Mouse (Mus musculus): ENCODE results near the gene Hmox2. TPM values are rescaled to one million over a fixed set of nuclear protein-coding genes. Genes with fewer than 3 reads are reported as not detected.

The Hmox2 gene
- 35.6 and 37.3 TPM in 2 replicates for polyA plus RNA-seq (2012; rRNA removed)

DNA sequence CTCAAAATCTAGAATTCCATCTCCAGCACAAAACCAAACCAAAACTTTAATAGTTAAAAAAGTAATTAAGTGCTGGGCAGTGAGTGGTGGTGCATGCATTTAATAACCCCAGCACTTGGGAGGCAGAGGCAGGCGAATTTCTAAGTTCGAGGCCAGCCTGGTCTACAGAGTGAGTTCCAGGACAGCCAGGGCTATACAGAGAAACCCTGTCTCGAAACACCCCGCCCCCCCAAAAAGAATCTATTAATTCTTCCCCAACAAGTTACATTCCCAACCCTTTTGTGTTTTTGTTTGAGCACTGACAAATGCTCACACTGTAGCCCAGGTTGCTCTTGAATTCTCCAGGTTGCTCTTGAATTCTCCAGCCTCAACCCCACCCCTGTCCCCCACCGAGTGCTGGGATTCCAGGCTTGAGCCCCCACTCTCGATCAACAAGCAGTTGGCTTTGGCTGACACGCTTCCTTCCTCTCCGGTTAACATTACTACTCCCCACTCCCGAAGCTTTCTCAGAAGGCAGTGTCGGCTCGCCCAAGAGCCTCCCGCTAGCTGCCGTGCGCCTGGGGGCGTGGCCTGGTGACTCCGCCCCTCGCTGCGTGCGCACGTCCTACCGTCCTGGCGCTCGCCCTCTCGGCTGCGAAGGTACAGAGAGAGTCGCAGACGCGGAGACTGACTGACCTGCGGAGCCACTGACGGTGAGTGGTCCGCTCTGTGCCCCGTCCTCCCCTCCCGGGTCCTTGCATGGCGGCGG, at the start of gene Hmox2:
TSS of gene Hmox2 (plus strand) at position 582 of the 748 bp plus-strand sequence.

DNA sequence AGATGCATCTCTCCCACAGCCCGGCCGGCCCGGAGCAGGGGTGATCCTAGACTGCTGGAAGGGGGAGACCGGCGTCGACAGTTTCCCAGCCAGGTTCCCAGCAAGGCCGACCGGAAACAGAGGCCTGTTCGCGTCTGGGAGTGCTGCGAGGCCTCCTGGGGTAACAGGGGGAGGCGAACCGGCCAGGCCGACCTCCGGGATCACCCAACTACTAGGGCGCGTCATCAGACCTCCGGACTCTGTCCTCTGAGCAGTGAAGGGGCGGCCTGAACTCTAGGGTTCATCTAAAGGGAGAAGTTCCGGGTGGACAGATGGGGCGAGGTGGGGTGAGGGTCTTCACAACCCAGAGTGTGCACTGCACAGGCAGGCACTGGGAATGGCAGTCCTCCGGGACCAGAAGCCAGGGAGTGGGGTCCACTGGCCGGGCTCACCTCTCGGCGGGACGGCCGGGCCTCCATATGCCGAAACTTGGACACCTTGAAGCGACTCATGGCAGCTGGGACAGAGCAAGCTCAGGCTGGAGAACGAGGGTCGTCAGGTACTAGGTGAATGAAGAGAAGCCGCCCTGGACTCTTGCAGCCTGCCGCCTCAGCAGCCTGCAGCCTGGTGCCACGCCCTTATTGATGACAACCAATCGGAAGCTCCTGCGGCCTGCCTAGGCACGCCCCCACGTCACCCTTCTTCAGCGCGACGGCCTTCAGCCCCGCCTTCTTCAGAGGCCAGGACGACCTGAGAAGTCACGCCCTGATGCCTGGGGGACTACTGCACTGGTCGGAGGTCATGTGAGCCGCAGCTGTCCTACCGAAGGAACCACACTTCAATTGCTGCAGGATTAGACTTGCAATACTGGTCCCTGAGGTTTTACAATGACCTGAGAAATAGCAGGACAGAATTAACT, 46.8 kb upstream of the Hmox2 start, which contains the start of gene Coro7:
TSS of gene Coro7 (minus strand) at position 657 of the 898 bp plus-strand sequence.

DNA sequence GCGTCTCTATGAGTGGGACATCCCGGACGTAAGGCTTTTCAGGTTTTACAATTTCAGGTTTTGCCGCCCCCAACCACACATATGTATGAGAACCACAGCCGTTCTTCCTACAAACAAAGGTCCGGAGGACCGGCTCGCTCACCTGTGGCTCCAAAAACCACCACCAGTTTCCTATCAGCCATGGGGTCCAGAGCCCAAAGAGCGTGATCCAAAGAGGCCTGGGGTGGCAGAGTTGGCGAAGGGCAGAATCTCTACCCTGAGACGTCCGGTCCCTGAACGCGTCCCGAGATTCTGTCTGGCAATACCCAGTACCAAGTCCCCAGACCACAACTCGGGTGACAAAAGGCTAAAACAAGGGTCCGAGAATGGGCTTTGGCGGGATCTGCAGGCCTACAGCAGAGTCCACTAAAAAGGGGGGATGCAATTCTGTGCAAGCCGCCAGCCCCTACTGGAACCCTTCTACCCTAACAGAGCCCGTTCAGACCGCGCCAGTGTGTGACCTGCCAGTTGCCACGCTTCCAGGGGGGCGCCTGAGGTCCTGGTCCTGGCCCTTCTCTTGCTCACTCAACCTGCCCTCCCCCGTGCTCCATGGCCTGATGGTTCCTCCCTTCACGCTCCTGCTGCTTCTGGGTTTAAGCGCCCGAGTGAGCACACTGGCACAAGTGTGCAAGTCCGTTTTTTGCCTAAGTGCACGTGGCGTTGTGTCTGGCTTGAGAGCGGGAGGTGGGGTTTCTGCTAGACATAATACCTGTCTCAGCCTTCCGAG, 7.2 kb upstream of the Hmox2 start, which contains the start of gene Nmral1:
TSS of gene Nmral1 (minus strand) at position 604 of the 766 bp plus-strand sequence.

DNA sequence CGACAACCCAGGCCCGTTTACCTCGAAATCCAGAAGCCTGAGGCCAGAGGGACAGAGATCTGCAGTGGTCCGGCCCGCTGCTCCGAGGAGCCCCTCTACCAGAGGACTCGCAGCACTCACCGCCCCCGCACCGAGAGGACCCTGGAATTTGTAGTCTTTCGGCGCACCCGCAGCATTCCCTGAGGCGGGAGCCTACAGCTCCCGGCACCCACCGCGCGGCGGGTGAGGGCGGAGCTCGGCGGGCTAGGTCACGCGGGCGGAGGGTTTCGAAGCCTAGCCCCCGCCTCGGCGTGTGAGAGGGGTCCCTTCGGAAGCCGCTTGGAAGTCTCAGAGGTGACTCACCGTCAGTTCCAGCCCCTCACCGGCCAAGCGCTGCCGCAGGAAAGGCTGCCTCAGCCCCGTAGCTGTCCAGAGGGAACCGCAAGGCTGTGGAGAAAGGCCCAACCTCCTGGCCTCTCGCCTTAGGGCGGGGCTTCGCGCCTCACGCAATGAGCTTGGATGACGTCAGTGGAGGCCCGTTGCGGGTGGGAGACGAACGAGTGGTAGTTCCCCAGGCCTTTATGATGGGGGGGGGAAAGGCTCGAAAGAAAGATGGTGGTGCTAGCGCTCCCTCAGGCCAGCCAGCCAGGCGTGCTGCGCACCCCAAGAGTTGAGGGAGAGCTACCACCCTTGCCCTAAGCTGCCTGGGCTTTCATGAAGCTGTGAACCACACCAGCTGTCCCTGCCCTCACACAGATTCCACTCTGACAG, 63.8 kb downstream of the Hmox2 start, which contains the start of gene Cdip1:
TSS of gene Cdip1 (minus strand) at position 483 of the 750 bp plus-strand sequence.

Other genes with a start within 250 kb of the Hmox2 start
- 0.95 and 1.4 TPM in 2 replicates for gene Srl, start 184.5 kb upstream of the Hmox2 start, polyA plus RNA-seq (2012; rRNA removed)
- gene Tfap4, start 166.5 kb upstream of the Hmox2 start, polyA plus RNA-seq (2012; rRNA removed) = 4.6 and 5.9 TPM in 2 replicates
- 2.6 and 3.2 TPM in 2 replicates for gene Glis2, start 131.6 kb upstream of the Hmox2 start, polyA plus RNA-seq (2012; rRNA removed)
- gene Pam16, start 101.4 kb upstream of the Hmox2 start, polyA plus RNA-seq (2012; rRNA removed) = 45.0 and 46.2 TPM in 2 replicates
- gene Vasn, start 86.4 kb upstream of the Hmox2 start, polyA plus RNA-seq (2012; rRNA removed) = 3.3 and 3.4 TPM in 2 replicates
- gene Dnaja3, start 86.4 kb upstream of the Hmox2 start, polyA plus RNA-seq (2012; rRNA removed) = 27.3 and 29.4 TPM in 2 replicates
- 14.0 and 17.4 TPM in 2 replicates for gene Coro7, start 46.6 kb upstream of the Hmox2 start, polyA plus RNA-seq (2012; rRNA removed)
- 24.5 and 25.0 TPM in 2 replicates for gene Nmral1, start 7.0 kb upstream of the Hmox2 start, polyA plus RNA-seq (2012; rRNA removed)
- gene Cdip1, start 63.9 kb downstream of the Hmox2 start, polyA plus RNA-seq (2012; rRNA removed) = 37.2 and 40.6 TPM in 2 replicates
- not detected in 2 replicates for gene 4930562C15Rik, start 109.1 kb downstream of the Hmox2 start, polyA plus RNA-seq (2012; rRNA removed)
- 7.5 and 7.9 TPM in 2 replicates for gene Ubald1, start 154.0 kb downstream of the Hmox2 start, polyA plus RNA-seq (2012; rRNA removed)
- gene Mgrn1, start 159.9 kb downstream of the Hmox2 start, polyA plus RNA-seq (2012; rRNA removed) = 28.5 and 32.0 TPM in 2 replicates
- gene Nudt16l1, start 212.4 kb downstream of the Hmox2 start, polyA plus RNA-seq (2012; rRNA removed) = 32.0 and 33.3 TPM in 2 replicates
- gene Anks3, start 237.8 kb downstream of the Hmox2 start, polyA plus RNA-seq (2012; rRNA removed) = 18.3 and 21.6 TPM in 2 replicates

All from liver, embryonic 18 days (tissue).